Mouse (Mus musculus) mouse embryonic stem cell (cell line): ENCODE data around the gene Sgsm2.

Experiments used
- in situ Hi-C, 2 experiments: fragments of 300-500 bp; cut with MboI; formaldehyde crosslinking; loops; 1 replicate in 1 of 2; 3 replicates in 1 of 2; pipeline ENCODE4 v1.14.3; 2019 to 2020; ENCODE audit warnings: low sequenced_read_pairs in 2 of 2, low pct_unique_long_range_greater_than_20kb in 1 of 2, mixed read lengths in 1 of 2; ENCODE audit not compliant: unreplicated experiment in 1 of 2

The Sgsm2 gene

DNA sequence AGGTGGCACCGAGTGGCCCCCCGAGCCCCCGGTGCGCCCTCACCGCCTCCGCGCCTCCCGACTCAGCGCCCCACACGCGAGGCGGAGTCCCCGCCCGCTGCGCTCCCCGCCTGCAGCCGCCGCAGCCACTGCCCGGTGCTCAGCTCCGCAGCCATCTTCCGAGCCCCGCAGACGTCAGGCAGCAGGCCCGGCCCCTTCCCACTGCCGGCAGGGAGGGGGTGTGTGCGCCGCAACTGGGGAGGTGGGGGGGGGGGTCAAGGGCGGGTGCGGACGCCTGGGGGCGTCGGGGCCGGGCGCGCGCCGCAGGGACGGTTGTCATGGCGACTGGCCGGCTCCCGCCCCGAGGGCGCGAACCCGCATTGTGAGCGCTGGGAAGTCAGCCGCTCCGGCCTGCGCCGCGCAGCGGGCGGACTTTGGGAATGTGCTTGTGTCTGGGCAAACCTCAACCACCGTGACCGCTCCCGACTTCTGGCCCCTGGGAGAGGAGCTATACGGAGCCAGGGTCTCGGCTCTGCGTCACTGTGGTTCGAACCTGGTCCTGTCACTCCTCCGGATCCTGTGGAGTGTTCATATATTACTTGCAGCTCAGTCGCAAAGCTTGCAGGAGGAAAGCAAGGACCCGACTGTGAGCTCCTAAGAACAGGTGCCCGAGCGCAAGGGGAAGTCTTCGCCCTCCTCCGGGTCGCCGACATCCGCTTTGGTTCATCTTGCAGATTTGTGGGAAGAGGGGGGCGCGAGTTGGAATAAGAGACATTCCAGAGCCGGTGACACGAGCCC lies at the start of gene Sgsm2:
Gene Sgsm2 (minus strand): TSS at position 160 of the 777 bp plus-strand sequence.
- in situ Hi-C loops = no loop called here

DNA sequence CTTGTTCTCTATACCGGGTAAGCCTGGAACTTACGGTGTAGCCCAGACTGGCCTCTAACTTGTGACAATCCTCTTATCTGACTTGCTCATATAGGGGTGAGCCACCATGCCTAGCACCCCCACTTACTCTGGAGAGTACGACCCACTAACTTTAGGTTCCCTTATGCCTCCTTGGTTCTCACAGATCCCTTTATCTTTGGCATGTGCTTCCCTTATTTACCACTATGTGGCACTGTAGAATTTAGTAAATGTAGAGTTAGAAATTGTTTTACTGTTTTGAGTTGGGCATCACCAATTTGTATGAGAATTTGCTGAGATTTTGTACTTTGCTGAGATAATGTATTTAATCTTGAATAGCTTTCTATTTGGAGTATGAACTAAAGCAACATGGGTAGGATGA lies 49.5 kb upstream of the Sgsm2 start:
- in situ Hi-C loops = no loop called here

DNA sequence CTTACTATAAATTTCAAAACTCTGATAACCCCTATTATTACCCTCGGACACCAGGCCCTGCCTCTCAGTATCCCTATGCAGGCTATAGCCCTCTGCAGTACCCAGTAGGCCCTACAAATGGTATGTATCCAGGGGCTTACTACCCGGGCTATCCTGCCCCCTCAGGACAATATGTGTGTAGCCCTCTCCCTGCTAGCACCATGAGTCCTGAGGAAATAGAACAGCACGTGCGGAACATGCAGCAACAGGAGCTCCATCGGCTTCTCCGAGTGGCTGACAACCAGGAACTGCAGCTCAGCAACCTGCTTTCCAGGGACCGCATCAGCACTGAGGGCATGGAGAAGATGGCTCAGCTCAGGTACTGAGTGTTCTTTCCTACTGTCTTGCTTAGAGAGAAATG lies 33.5 kb upstream of the Sgsm2 start:
- in situ Hi-C loops = no loop called here

DNA sequence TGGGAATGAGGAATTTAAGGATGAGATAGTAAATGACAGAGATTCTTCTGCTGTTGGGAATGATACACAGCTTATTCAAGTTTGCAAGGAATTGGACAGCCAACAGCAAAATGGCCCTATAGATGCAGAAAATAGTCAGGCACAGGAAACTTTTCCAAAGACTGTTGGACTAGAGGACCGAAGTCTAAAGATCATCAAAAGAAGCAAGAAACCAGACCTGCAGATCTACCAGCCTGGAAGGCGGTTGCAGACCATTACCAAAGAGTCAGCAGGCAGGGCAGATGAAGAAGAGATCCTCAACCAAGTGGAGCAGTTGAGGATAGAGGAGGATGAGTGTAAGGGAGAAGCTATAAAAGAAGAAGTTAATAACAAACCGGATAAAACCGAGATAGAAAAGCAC lies 32.3 kb upstream of the Sgsm2 start:
- in situ Hi-C loops = no loop called here

DNA sequence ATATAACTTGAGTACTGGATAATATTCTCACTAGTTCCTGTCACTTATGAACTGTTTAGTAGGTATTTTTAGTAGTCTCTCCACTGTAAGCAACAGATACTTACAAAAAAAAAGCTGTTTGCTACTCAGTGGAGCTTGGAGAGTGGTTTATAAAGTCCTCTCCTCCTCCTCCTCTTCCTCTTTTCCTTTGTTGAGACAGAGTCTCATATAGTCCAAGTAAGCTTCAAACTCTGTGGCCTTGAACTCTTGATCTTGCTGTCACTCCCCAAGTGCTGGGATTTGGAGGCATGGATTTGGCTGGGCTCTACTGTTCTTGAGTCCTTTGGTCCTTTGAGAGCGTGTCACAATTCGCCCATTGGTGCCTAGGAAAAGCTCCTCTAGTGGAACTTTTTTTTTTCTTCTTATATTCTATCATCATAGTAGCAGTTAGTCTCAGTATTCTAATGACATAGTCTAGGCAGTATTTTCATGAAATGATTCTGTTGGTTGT lies 30.4 kb upstream of the Sgsm2 start:
- in situ Hi-C loops = no loop called here

DNA sequence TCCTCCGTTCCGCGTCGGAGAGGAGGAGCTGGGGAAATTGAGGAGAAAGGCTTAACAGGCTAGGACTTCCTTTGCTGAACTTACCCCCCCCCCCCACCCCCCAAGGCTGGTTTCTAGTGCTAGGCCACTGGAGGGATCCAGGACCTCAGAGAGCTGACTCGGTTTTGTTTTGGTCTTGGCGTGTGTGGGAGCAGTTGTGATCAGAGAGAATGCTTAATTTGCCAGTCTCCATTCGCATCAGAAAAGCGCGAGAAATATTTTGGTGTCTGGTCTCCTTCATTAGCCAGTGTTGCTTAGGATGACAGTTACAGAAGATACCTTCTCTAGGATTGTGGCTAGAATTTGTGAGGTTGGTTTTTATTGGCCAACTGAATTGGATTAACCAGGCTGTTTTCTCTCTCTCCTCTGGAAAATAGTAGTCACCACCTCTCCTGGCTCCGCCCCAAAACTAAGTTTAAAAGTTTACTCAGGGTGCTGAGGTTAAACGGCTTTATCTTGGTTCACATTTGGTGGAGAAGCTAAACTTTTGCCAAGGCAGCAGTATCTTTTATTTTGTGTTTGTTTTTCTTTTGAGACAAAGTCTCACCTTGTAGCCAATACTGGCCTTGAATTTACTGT lies 29.6 kb upstream of the Sgsm2 start:
- in situ Hi-C loops = no loop called here

DNA sequence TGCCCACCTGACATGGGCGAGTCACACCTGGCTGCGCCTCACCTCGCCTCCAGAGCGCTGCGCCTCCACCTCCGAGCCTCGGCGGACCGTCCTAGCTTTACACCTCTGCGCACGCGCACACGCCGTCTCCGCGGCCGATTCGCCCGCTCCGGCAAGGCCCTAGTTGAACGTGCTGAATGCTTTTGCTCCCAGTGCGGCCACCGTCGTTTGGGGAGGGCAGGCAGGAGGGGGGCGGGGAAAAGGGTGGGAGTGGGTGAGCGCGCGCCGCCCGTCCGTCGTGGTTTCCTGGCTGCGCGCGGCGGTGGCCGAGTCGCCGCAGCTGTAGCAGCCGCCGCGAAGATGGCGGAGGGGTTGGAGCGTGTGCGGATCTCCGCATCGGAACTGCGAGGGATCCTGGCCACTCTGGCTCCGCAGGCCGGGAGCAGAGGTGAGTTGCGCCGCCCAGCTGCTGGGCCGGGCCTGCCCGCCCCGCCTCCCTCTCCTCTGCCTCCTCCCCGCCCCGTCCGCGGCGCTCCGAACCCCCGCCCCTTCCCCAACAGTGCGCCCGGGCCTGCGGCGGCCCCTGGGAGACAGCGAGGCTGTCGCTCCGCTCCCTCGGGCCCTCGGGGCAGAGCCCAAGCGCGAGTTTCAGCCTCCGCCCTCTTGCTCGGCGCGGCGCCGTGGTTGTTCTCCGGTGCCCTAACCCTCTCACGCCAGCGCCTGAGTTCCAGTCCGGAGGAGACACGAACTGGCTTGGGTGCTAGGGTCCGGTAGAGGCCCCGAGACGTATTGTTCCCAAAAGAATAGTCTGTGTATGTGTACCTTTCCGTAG lies 28.9 kb upstream of the Sgsm2 start, which contains the start of the genes Smg6 and Srr:
Gene Smg6 (plus strand): TSS at position 247 of the 811 bp plus-strand sequence.
Gene Srr (minus strand): TSS at position 372 of the 811 bp plus-strand sequence.
- in situ Hi-C loops = no loop called here

DNA sequence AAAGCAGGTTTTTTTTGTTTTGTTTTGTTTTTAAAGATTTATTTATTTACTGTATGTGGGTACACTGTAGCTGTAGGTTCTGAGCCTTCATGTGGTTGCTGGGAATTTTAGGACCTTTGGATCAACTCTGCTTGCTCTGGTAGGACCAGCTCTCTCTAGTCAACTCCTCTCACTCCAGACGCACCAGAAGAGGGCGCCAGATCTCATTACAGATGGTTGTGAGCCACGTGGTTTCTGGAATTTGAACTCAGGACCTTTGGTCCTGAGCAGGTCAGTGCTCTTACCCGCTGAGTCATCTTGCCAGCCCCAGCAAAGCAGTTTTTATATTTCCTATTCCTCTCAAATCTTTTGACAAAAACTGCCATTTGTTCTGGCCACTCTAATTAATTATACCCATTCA lies 27.3 kb upstream of the Sgsm2 start:
- in situ Hi-C loops = no loop called here

DNA sequence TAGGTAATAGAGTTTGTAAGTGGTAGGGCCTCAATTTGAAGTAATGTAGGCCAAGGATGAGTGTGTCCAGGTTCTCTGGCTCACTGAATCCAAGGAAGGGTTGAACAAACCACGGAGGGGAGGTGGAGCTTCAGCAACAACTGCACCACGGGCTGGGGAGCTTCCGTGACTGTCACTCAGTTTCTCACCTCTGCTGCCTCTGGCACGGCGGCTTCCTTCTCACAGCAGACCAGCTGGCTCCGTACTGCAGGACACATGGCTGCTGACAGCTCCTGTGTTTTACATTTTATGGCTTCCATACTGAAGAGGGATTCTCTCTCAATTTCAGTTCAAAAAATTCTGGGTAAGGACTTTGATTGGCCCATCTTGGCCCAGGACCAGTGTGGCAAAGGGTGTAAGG lies 22.4 kb upstream of the Sgsm2 start:
- in situ Hi-C loops = no loop called here

DNA sequence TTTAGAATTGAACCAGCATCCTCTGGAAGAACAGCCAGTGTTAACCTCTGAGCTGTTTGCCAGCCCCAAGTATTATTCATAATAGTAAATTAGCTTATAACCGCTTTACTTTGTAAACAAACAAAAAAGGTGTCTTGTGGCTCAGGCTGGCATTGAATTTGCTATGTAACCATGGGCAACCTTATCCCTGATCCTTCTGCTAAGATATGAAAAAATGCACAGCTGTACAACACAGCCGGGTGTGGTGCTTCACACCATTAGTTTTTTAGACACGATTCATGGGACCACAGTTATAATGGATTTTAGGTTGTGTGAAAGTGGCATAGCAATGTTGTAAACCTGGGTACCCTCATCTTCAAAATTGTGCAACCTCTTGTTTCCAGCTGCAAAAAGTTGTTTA lies 15.6 kb upstream of the Sgsm2 start:
- in situ Hi-C loops = no loop called here

DNA sequence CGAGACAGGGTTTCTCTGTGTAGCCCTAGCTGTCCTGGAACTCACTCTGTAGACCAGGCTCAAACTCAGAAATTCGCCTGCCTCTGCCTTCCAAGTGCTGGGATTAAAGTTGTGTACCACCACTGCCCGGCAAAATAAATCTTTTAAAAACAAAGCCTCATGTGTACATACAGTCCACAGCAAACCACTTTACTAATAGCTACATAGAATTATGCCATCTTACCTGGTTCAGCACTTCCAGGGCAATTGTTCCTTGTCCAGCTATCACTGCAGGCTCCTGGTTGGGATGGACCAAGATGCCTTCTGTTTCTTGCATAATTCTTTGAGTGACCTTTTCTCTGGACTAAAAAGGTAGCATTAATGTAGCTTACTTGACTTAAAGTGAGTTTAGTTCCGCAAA lies 13.1 kb upstream of the Sgsm2 start:
- in situ Hi-C loops = no loop called here

DNA sequence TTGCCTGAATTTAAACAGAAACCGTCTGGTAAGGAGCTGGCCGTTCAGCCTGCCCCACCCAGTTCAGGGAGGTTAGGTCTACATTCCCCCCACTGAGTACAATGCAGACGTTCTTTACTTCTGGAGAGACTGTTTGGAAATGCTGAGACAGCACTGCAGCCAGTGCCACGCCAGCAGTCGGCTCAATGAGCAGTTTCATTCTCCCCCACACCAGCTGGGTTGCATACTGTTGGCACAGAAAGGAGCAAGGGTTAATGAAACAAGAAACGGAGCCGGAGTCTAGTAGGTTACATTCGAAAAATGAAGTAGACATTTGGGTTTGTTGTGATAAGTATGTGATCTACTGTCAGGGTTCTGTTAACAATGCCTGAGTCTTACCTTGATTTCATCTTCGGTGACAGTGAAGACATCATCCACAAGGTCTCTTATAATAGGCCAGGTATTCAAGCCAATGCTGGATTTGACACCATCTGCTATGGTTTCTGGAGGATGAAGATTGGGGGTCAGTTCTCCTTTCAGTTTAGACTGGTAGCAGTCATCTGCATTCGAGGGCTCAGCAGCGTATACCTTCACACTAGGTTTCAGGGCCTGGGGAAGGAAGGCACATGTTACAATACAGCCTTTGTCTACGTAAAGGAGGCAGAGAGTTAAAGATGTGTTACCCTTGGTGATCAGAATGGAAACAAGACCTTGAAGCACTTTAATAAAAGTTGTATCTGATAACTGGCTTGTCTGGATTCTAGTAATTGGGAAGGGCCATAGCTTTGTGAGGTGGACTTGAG lies 11.9 kb upstream of the Sgsm2 start:
- in situ Hi-C loops = no loop called here

DNA sequence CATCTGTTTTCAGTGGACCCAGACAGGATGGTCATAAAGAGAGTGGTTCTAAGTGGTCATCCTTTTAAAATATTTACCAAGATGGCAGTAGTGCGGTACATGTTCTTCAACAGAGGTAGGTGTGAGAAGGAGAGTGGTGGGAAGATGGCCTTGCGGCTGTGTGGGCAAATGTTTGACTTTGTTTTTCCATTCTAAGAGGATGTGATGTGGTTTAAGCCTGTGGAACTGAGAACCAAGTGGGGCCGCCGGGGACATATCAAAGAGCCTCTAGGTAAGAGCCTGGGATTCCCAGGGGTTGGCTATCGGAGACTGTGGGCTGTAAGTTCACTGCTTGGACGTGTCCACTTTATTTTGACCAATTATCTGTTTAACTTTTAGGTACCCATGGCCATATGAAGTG lies 11.0 kb upstream of the Sgsm2 start:
- in situ Hi-C loops = no loop called here

DNA sequence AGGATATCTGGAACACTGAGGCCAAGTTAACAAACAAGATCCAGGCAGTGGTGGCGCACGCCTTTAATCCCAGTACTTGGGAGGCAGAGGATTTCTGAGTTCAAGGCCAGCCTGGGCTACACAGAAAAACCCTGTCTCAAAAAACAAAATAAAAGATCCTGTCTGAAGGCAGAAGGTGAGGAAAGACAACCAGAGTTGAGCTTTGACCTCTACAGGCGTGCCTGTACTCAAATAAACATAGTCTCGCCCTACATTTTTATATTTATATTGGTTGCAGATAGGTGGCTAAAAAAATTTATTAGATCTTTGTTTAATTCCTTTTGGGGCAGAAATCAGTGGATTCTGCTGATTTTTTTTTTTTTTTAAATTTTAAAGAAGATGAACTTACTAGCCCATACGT lies 5.6 kb upstream of the Sgsm2 start:
- in situ Hi-C loops = no loop called here

DNA sequence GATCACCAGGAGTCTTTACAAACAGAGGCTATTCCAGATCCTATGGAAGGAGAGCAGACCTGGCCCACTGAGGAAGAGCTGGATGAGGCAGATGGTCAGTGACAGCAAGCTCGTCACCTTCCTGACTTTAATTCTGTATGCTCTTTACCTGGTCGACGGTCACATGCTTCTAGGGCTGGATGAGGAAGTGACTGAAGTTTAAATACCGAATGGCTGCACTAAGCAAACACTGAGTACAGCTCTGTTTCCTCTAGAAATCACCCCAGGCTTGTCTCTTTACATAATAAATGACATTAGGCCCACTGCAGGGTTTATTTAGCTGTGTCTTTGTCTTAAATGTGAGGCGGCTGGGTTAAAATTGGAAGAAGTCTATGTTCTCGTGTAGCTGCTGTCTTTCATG lies 4.7 kb upstream of the Sgsm2 start:
- in situ Hi-C loops = no loop called here

DNA sequence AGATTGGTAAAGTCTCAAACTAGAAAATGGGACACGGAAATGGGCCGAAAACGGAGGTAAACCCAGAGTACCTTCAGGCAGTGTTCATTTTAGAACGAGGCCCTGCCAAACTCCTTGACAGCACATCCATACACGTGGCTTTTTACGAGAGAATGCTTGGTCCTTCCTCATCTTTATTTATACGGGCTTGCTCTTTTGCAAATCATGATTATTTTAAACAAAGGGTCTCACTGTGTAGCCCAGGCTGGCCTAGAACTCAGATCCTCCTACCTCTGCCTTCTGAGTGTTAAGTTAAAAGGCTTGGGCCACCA lies 1.6 kb upstream of the Sgsm2 start:
- in situ Hi-C loops = no loop called here

DNA sequence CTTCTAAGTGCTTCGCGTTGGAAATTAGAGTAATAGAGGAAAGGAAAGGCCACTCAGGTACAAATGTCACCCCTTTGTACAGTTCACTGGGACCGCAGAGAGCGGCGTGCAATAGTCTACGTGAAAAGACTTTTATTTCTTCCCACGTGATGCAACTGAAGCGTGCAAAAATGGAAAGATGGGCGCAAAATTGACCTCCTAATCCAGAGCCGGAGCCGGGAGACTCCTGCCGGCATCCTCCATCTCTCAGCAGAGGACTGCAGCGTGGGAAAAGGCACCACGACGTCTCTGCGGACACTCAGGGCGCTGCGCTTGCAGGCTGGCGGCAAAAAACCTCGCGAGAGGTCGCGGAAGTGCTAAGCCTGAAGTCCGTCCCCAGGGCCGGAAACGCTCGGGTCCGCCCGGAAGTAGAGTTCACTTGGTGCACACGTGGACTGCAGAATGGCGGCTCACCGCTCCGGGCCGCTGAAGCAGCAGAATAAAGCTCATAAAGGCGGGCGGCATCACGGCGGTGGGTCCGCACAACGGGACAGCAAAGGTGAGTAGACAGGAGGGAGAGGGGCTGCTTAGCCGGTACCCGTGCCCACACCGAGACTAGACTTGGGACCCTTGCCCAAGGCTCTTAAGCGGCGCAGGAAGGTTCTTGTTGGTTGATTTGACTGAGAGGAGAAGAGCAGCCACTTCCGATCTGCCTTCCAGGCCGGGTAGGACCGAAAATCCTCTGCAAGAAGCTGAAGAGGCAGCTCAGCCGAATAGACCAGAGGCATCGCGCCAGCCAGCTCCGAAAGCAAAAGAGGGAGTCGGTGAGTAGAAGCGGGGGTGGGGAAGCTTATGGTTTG lies 1.0 kb upstream of the Sgsm2 start, which contains the start of gene Tsr1:
Gene Tsr1 (plus strand): TSS at position 394 of the 839 bp plus-strand sequence.
- in situ Hi-C loops = no loop called here
